Mouse (Mus musculus): Measurements from ENCODE around the gene Rab4a. TPM values are rescaled to one million over a fixed set of nuclear protein-coding genes. Genes with fewer than 3 reads are reported as not detected.
A peak's percentile ranks its signal among the peaks of the same experiment; 100 is the strongest.

Gene Rab4a
- polyA plus RNA-seq, 1 experiment from 2014 or later: 61.2 TPM

GRCm38 (mm10) chr8:123794766-123795165 lies 11.0 kb upstream of the Rab4a start:
- H3K27ac ChIP-seq (ENCODE audit: low read depth, low read length): no peak overlapping the region
- no peaks in the 10 kb centered on the region for H3K36me3 ChIP-seq (ENCODE audit: control insufficient read depth, insufficient read depth, low read length)
- no peaks in the 10 kb centered on the region for H3K27me3 ChIP-seq (ENCODE audit: control insufficient read depth, insufficient read depth, low read length)
- H3K9ac ChIP-seq (ENCODE audit: low read length): no peak overlapping the region
- DNase-seq (ENCODE audit: low spot score, missing footprints) (no peak), ATAC-seq (ENCODE audit: low FRiP score) (no peak)
- no peak overlapping the region for H3K4me3 ChIP-seq (ENCODE audit: low read depth, low read length)
- peaks cover 13% of the 10 kb centered on the region for H3K4me1 ChIP-seq (ENCODE audit: control insufficient read depth, insufficient read depth, low read length)
- 86% methylated on average over 4 of the region's 4 CpGs for WGBS
- no peaks in the 10 kb centered on the region for H3K9me3 ChIP-seq (ENCODE audit: control insufficient read depth, low read length)
- no peak overlapping the region for H3K4me2 ChIP-seq

DNA sequence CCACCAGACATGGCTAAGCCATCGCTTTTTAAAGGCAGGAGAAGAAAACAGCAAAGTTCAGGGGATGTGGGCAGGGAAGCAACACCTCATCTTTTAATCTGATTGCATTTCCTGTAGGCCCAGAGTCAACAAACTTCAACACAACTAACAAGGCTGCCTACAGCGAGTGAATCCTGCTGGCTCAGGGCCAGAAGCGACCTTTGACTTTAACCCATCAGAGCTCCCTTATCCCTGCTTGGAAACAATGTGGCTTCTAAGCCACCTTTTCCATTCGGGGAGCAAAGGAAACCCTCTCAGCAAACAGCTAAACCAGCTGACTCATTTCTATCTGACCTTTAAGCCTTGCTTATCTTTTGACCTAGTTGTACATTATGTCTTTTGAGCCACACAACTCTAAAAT lies 9.0 kb upstream of the Rab4a start:
- no peaks in the 10 kb centered on the region for H3K9me3 ChIP-seq (ENCODE audit: control insufficient read depth, low read length)
- no peak overlapping the region for H3K27ac ChIP-seq (ENCODE audit: low read depth, low read length)
- WGBS: 51% methylated on average over 4 of the region's 4 CpGs
- ATAC-seq (ENCODE audit: low FRiP score) (no peak), DNase-seq (ENCODE audit: low spot score, missing footprints) (no peak)
- H3K9ac ChIP-seq (ENCODE audit: low read length): no peak overlapping the region
- peaks cover 4% of the 10 kb centered on the region for H3K4me1 ChIP-seq (ENCODE audit: control insufficient read depth, insufficient read depth, low read length)
- H3K4me2 ChIP-seq: no peak overlapping the region
- H3K27me3 ChIP-seq (ENCODE audit: control insufficient read depth, insufficient read depth, low read length): no peaks in the 10 kb centered on the region
- no peaks in the 10 kb centered on the region for H3K36me3 ChIP-seq (ENCODE audit: control insufficient read depth, insufficient read depth, low read length)
- H3K4me3 ChIP-seq (ENCODE audit: low read depth, low read length): no peak overlapping the region

GRCm38 (mm10) chr8:123797928-123798327 lies 7.9 kb upstream of the Rab4a start:
- Histone ChIP-seq H3K27me3 (ENCODE audit: control insufficient read depth, insufficient read depth, low read length) (no peaks in the 10 kb centered on the region), H3K27ac (ENCODE audit: low read depth, low read length) (no peak overlapping the region), H3K4me3 (ENCODE audit: low read depth, low read length) (no peak overlapping the region), H3K36me3 (ENCODE audit: control insufficient read depth, insufficient read depth, low read length) (no peaks in the 10 kb centered on the region), H3K4me1 (ENCODE audit: control insufficient read depth, insufficient read depth, low read length) (no peaks in the 10 kb centered on the region), H3K9me3 (ENCODE audit: control insufficient read depth, low read length) (no peaks in the 10 kb centered on the region), H3K4me2 (no peak overlapping the region), H3K9ac (ENCODE audit: low read length) (no peak overlapping the region)
- WGBS: 93% methylated on average over 15 of the region's 15 CpGs
- DNase-seq (ENCODE audit: low spot score, missing footprints): no peak
- ATAC-seq (ENCODE audit: low FRiP score): no peak

DNA sequence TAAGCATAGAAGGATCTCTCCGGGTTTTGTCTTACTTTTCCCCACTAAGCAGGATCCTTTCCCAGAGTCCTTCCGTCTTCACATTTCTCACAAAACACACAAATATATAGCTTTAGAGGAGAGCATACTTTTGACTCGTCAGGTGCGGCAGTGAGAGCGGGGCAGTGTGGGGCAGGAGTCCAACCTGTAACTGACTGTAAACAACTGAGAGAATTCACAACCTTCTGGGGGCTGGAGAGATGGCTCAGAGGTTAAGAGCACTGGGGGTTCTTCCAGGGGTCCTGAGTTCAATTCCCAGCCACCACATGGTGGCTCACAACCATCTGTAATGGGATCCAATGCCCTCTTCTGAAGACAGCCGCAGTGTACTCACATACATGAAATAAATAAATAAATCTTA lies 6.4 kb upstream of the Rab4a start:
- WGBS: 89% methylated on average over 6 of the region's 6 CpGs
- no peak overlapping the region for H3K9ac ChIP-seq (ENCODE audit: low read length)
- H3K4me1 ChIP-seq (ENCODE audit: control insufficient read depth, insufficient read depth, low read length): no peaks in the 10 kb centered on the region
- ATAC-seq (ENCODE audit: low FRiP score): no peak
- no peak for DNase-seq (ENCODE audit: low spot score, missing footprints)
- H3K4me3 ChIP-seq (ENCODE audit: low read depth, low read length): no peak overlapping the region
- H3K27me3 ChIP-seq (ENCODE audit: control insufficient read depth, insufficient read depth, low read length): no peaks in the 10 kb centered on the region
- H3K27ac ChIP-seq (ENCODE audit: low read depth, low read length): no peak overlapping the region
- H3K36me3 ChIP-seq (ENCODE audit: control insufficient read depth, insufficient read depth, low read length): no peaks in the 10 kb centered on the region
- no peak overlapping the region for H3K4me2 ChIP-seq
- H3K9me3 ChIP-seq (ENCODE audit: control insufficient read depth, low read length): no peaks in the 10 kb centered on the region

DNA sequence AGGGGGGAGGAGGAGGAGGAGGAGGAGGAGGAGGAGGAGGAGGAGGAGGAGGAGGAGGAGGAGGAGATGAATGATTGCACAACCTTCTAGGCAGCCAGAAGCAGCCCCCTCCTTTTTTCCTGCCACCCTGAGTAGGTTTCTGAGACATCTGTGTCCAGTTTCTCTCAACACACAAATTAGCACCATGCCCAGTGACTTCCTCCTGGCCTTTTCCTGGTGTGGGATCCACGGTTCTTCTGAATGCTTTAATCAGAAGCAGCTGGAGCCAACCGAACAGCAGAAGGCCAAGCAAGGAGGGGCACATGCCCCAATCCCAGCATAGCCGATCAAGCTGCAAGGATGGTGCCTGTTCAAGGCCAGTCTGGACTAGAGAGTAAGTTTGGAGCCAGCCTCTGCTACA lies 5.9 kb upstream of the Rab4a start:
- no peaks in the 10 kb centered on the region for H3K36me3 ChIP-seq (ENCODE audit: control insufficient read depth, insufficient read depth, low read length)
- no peak overlapping the region for H3K9ac ChIP-seq (ENCODE audit: low read length)
- no peaks in the 10 kb centered on the region for H3K27me3 ChIP-seq (ENCODE audit: control insufficient read depth, insufficient read depth, low read length)
- ATAC-seq (ENCODE audit: low FRiP score): no peak
- 77% methylated on average over 3 of the region's 3 CpGs for WGBS
- H3K4me1 ChIP-seq (ENCODE audit: control insufficient read depth, insufficient read depth, low read length): no peaks in the 10 kb centered on the region
- no peak overlapping the region for H3K4me2 ChIP-seq
- H3K9me3 ChIP-seq (ENCODE audit: control insufficient read depth, low read length): no peaks in the 10 kb centered on the region
- H3K4me3 ChIP-seq (ENCODE audit: low read depth, low read length): no peak overlapping the region
- H3K27ac ChIP-seq (ENCODE audit: low read depth, low read length): no peak overlapping the region
- DNase-seq (ENCODE audit: low spot score, missing footprints): no peak

- 96% methylated on average over 7 of the region's 7 CpGs for WGBS
- Histone ChIP-seq H3K9me3 (ENCODE audit: control insufficient read depth, low read length) (no peaks in the 10 kb centered on the region), H3K4me2 (no peak overlapping the region), H3K4me1 (ENCODE audit: control insufficient read depth, insufficient read depth, low read length) (peaks cover 6% of the 10 kb centered on the region), H3K9ac (ENCODE audit: low read length) (no peak overlapping the region), H3K4me3 (ENCODE audit: low read depth, low read length) (no peak overlapping the region), H3K27me3 (ENCODE audit: control insufficient read depth, insufficient read depth, low read length) (no peaks in the 10 kb centered on the region), H3K36me3 (ENCODE audit: control insufficient read depth, insufficient read depth, low read length) (no peaks in the 10 kb centered on the region), H3K27ac (ENCODE audit: low read depth, low read length) (no peak overlapping the region)
- DNase-seq (ENCODE audit: low spot score, missing footprints) (no peak), ATAC-seq (ENCODE audit: low FRiP score) (no peak)
Measured at GRCm38 (mm10) chr8:123800867-123801266, 4.9 kb upstream of the Rab4a start.

DNA sequence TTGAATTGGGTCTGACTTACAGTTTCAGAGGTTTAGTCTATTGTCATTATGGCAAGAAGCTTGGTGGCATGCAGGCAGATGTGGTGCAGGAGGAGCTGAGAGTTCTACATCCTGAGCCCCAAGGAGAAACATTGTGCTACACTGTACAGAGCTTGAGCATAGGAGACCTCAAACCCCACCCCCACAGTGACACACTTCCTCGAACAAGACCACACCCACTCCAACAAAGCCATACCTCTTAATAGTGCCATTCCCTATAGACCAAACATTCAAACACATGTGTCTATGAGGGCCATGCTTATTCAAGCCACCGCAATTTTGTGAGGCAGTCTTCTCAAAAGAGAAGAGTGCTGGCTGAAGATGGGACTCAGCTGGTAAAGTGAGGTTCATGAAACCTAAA lies 4.2 kb upstream of the Rab4a start:
- H3K27me3 ChIP-seq (ENCODE audit: control insufficient read depth, insufficient read depth, low read length): no peaks in the 10 kb centered on the region
- H3K9ac ChIP-seq (ENCODE audit: low read length): no peak overlapping the region
- H3K4me2 ChIP-seq: no peak overlapping the region
- H3K36me3 ChIP-seq (ENCODE audit: control insufficient read depth, insufficient read depth, low read length): no peaks in the 10 kb centered on the region
- H3K4me3 ChIP-seq (ENCODE audit: low read depth, low read length): no peak overlapping the region
- no peak for DNase-seq (ENCODE audit: low spot score, missing footprints)
- H3K4me1 ChIP-seq (ENCODE audit: control insufficient read depth, insufficient read depth, low read length): peaks cover 10% of the 10 kb centered on the region
- 82% methylated on average over 2 of the region's 2 CpGs for WGBS
- no peaks in the 10 kb centered on the region for H3K9me3 ChIP-seq (ENCODE audit: control insufficient read depth, low read length)
- no peak overlapping the region for H3K27ac ChIP-seq (ENCODE audit: low read depth, low read length)
- no peak for ATAC-seq (ENCODE audit: low FRiP score)

DNA sequence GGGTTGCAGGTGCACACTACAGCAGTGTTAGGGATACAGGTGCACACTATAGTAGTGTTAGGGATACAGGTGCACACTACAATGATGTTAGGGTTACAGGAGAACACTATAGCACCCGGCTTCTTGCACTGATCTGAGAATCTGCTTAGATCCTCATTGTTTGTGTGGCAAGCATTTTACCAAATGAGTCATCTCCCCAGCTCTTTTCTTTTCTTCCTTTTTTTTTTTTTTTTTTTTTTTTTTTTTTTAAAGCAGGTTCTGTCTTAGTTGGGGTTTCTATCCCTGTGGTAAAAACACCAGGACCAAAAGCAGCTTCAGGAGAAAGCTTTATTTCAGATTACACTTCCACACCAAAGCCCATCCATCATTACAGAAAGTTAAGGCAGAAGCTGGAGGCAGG lies 2.1 kb upstream of the Rab4a start:
- 78% methylated on average over 1 of the region's 1 CpGs for WGBS
- Histone ChIP-seq H3K9ac (ENCODE audit: low read length) (no peak overlapping the region), H3K36me3 (ENCODE audit: control insufficient read depth, insufficient read depth, low read length) (no peaks in the 10 kb centered on the region), H3K27me3 (ENCODE audit: control insufficient read depth, insufficient read depth, low read length) (no peaks in the 10 kb centered on the region), H3K27ac (ENCODE audit: low read depth, low read length) (no peak overlapping the region), H3K4me3 (ENCODE audit: low read depth, low read length) (no peak overlapping the region), H3K4me2 (no peak overlapping the region), H3K9me3 (ENCODE audit: control insufficient read depth, low read length) (no peaks in the 10 kb centered on the region), H3K4me1 (ENCODE audit: control insufficient read depth, insufficient read depth, low read length) (peaks cover 22% of the 10 kb centered on the region)
- no peak for ATAC-seq (ENCODE audit: low FRiP score)
- DNase-seq (ENCODE audit: low spot score, missing footprints): peak; percentile 19

DNA sequence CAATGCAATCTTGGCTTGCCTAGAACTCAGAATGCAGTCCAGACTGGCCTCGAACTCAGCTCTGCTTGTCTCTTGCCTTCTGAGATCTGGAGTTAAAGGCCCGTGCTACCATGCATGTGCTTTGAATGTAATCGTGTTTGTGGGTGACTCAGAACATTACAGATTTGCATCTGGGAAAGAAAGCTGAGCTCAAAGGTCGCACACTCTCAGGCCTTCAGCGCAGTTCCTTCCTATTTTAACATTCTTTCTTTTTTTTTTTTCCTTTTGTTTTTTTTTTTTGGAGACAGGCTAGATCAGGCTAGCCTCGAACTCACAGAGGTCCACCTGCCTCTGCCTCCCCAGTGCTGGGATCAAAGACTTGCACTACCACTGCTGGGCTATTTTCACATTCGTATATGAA lies 1.2 kb upstream of the Rab4a start:
- 86% methylated on average over 7 of the region's 7 CpGs for WGBS
- Histone ChIP-seq H3K4me2 (no peak overlapping the region), H3K36me3 (ENCODE audit: control insufficient read depth, insufficient read depth, low read length) (no peaks in the 10 kb centered on the region), H3K27me3 (ENCODE audit: control insufficient read depth, insufficient read depth, low read length) (no peaks in the 10 kb centered on the region), H3K9me3 (ENCODE audit: control insufficient read depth, low read length) (no peaks in the 10 kb centered on the region), H3K27ac (ENCODE audit: low read depth, low read length) (no peak overlapping the region), H3K4me1 (ENCODE audit: control insufficient read depth, insufficient read depth, low read length) (peaks cover 26% of the 10 kb centered on the region), H3K9ac (ENCODE audit: low read length) (no peak overlapping the region), H3K4me3 (ENCODE audit: low read depth, low read length) (no peak overlapping the region)
- ATAC-seq (ENCODE audit: low FRiP score) (no peak), DNase-seq (ENCODE audit: low spot score, missing footprints) (no peak)

DNA sequence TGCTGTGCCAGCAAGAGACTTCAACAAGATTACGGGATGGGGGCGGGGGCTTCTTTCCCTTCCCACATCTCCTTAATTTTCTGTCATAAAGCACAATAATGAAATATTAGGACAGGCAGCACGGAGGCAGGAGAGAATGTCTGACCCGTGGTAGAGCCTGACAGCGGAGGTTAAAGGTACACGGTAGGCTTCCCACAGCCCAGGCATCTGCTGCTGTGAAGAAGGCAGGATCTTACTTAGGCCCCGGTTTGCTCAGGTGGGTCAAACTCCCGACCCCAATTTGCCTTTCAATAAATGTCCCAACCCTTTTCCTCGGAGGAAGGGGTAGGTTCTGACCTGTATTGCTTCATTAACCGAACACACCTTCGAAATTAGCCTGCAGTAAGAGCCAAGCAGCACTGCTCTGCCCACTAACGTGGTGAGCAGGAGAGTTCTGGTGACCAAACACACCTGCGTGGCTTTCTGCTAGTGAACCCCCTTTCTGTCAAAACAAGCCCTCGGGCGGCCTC lies 522 bp upstream of the Rab4a start:
- Histone ChIP-seq H3K9me3 (ENCODE audit: control insufficient read depth, low read length) (no peaks in the 10 kb centered on the region), H3K4me3 (ENCODE audit: low read depth, low read length) (peak overlapping the region; percentile 87), H3K27me3 (ENCODE audit: control insufficient read depth, insufficient read depth, low read length) (no peaks in the 10 kb centered on the region), H3K9ac (ENCODE audit: low read length) (peak overlapping the region; percentile 87), H3K27ac (ENCODE audit: low read depth, low read length) (peak overlapping the region; percentile 50; the same call in 1 of the 2 replicates), H3K4me2 (peak overlapping the region; percentile 81), H3K4me1 (ENCODE audit: control insufficient read depth, insufficient read depth, low read length) (peaks cover 26% of the 10 kb centered on the region), H3K36me3 (ENCODE audit: control insufficient read depth, insufficient read depth, low read length) (no peaks in the 10 kb centered on the region)
- 15% methylated on average over 15 of the region's 15 CpGs for WGBS
- DNase-seq (ENCODE audit: low spot score, missing footprints) (no peak), ATAC-seq (ENCODE audit: low FRiP score) (peak; percentile 16)

Measured in midbrain, embryonic 11.5 days (tissue).